Mouse (Mus musculus): ENCODE measurements around the gene Palm2.

GRCm38 (mm10) chr4:57682341-57682740, 248.3 kb downstream of the Palm2 start:
- no peak for TF ChIP-seq POLR2A (IDR thresholded peaks at IDR 0.05; ENCODE audit: borderline replicate concordance, extremely low read depth, low read depth, low read length)
- no peak for TF ChIP-seq CTCF (IDR thresholded peaks at IDR 0.05; ENCODE audit: insufficient read depth, low read length)
